Mouse (Mus musculus) neural tube, embryonic 11.5 days (tissue): ENCODE results near the gene Prkag1. TPM values are rescaled to one million over a fixed set of nuclear protein-coding genes. Genes with fewer than 3 reads are reported as not detected.

Experiments
- ATAC-seq: fragments of 200-750 bp; cut with Nextera tagmentation; 2 replicates; pipeline ENCODE4 v1.8.0; 2017; ENCODE audit warnings: moderate number of reproducible peaks, mild to moderate bottlenecking, moderate TSS enrichment, moderate library complexity; ENCODE audit not compliant: insufficient read depth, low FRiP score, low TSS enrichment
- DNase-seq: peaks from one replicate; pipeline ENCODE4 v3.0.0-alpha.2; 2015; ENCODE audit warnings: low spot score
- H3K27ac ChIP-seq: fragments of 300-500 bp; sonication (generic); 2 replicates; pipeline ENCODE4 v1.5.1; 2014; ENCODE audit warnings: low read depth, mild to moderate bottlenecking, low read length
- H3K27me3 ChIP-seq: fragments of 300-500 bp; sonication (generic); 2 replicates; pipeline ENCODE4 v1.6.1; 2014; ENCODE audit warnings: mild to moderate bottlenecking, low read length, mixed read lengths; ENCODE audit not compliant: control insufficient read depth, insufficient read depth
- H3K36me3 ChIP-seq: fragments of 300-500 bp; sonication (generic); 2 replicates; pipeline ENCODE4 v1.6.1; 2014; ENCODE audit warnings: mild to moderate bottlenecking, low read length, moderate library complexity, mixed read lengths; ENCODE audit not compliant: control insufficient read depth, insufficient read depth
- H3K4me1 ChIP-seq: fragments of 300-500 bp; sonication (generic); 2 replicates; pipeline ENCODE4 v1.6.1; 2014; ENCODE audit warnings: low read length, mixed read lengths; ENCODE audit not compliant: control insufficient read depth, insufficient read depth
- H3K4me2 ChIP-seq: fragments of 300-500 bp; sonication (generic); 2 replicates; pipeline ENCODE4 v1.6.1; 2014; ENCODE audit warnings: low read depth, mild to moderate bottlenecking, moderate library complexity
- H3K4me3 ChIP-seq: fragments of 300-500 bp; sonication (generic); 2 replicates; pipeline ENCODE4 v1.5.1; 2014; ENCODE audit warnings: low read depth, low read length
- H3K9ac ChIP-seq: fragments of 300-500 bp; sonication (generic); 2 replicates; pipeline ENCODE4 v1.6.1; 2014; ENCODE audit warnings: mild to moderate bottlenecking, low read length
- H3K9me3 ChIP-seq: fragments of 300-500 bp; sonication (generic); 2 replicates; pipeline ENCODE4 v1.6.1; 2016; ENCODE audit warnings: low read length; ENCODE audit not compliant: control insufficient read depth
- WGBS: fragments of 180-500 bp; shearing (Covaris S2); extraction: QIAGEN DNeasy Blood & Tissue Kit; methylation state at CpG from one replicate; pipeline ENCODE4 v1.1.7; 2014; 5-methylcytosine and 5-hydroxymethylcytosine counted together
- polyA plus RNA-seq: library from polyadenylated mRNA; unstranded; fragments of >200 nt; fragmentation: Nextera tagmentation; extraction: Ambion mirVana; gene quantifications from 2 replicates; pipeline ENCODE4 v1.2.1, GENCODE M21; 2014

Prkag1 gene
- polyA plus RNA-seq, 1 experiment from 2014 or later = 73.1 TPM

DNA sequence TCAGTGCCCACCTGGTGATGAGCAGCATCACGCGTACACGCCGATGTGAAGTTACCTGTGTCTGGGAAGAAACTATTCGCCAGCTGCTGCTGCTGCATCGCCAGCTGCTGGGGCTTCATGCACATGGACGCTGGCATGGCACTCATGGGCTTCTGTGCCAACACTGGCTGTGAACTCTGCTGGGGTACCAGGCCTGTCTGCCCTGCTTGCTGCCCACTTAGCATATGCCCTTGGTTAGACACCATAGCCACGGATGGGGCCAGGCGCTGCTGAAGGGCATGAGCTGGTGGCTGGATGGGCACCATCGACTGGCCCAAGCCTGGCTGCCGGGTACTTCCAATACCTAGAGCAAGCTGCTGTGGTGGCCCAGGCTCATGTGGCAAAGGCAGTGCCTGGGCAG, 17.8 kb upstream of the Prkag1 start:
- no peaks in the 10 kb centered on the region for H3K27me3 ChIP-seq
- ATAC-seq = no peak
- H3K27ac ChIP-seq = no peak overlapping the region
- H3K4me1 ChIP-seq = no peaks in the 10 kb centered on the region
- no peak overlapping the region for H3K4me2 ChIP-seq
- H3K9ac ChIP-seq = no peak overlapping the region
- no peak overlapping the region for H3K4me3 ChIP-seq
- H3K36me3 ChIP-seq = peaks cover 72% of the 10 kb centered on the region
- no peaks in the 10 kb centered on the region for H3K9me3 ChIP-seq
- DNase-seq = no peak
- 97% methylated on average over 11 of the region's 11 CpGs for WGBS

DNA sequence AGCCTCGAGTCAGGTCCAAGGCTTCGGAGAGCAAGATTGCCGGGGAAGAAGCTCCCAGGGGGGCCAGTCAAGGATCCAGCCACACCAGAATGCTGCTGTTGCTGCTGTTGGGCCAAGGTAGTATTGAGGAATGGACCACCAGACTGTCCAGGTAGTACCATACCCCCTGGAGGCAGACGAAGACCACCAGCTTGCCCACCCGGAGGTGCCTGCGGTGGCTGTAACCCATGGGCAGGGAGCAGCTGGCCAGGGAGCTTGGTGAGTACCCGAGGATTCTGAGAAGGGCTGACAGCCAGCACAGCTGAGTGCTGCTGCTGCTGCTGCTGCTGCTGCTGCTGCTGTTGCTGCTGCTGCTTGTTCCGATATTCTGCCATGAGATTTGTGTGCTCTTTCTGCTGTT, 14.8 kb upstream of the Prkag1 start:
- no peak for ATAC-seq
- no peak overlapping the region for H3K4me2 ChIP-seq
- no peak for DNase-seq
- whole genome bisulfite sequencing = 92% methylated on average over 8 of the region's 8 CpGs
- H3K36me3 ChIP-seq = peaks cover 71% of the 10 kb centered on the region
- H3K4me1 ChIP-seq = no peaks in the 10 kb centered on the region
- no peak overlapping the region for H3K9ac ChIP-seq
- H3K27me3 ChIP-seq = no peaks in the 10 kb centered on the region
- no peaks in the 10 kb centered on the region for H3K9me3 ChIP-seq
- H3K27ac ChIP-seq = no peak overlapping the region
- no peak overlapping the region for H3K4me3 ChIP-seq

- H3K9me3 ChIP-seq = no peaks in the 10 kb centered on the region
- no peak for DNase-seq
These were observed 13.8 kb upstream of the Prkag1 start for GRCm38 (mm10) chr15:98845149-98845548.

DNA sequence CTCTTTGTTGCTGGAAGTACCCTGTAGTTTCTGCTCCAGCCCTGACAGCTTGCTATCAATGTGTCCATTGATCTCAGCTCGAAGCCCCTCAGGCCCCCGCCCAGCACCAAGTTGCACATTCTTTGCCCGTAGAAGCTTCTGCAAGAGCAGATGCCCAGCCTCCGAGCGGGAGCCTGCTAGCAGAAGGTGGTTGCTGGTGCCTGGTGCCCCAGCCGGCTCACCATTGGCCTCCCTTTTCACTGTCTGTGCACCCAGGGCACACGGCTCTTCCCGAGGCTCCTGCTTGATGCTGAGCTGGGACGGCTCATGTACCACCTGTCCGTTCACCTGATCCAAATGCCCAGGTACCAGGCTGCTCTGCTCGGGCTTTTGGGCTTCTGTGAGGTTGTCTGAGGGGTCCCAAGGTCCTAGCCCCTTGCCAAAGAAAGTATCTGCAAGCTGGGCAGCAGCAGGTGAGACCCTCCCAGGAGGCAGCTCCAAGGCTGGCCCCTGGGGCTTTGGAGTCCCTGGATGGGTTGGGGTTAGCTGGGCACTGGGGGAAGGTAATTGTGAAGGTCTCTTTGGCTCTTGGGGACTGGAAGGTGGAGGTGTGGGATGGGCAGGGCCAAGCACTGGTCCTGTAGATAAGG, 12.4 kb upstream of the Prkag1 start:
- Histone ChIP-seq H3K4me3 (no peak overlapping the region), H3K9ac (no peak overlapping the region), H3K4me1 (no peaks in the 10 kb centered on the region), H3K36me3 (peaks cover 70% of the 10 kb centered on the region), H3K9me3 (no peaks in the 10 kb centered on the region), H3K4me2 (no peak overlapping the region), H3K27me3 (no peaks in the 10 kb centered on the region), H3K27ac (no peak overlapping the region)
- ATAC-seq (no peak), DNase-seq (no peak)
- WGBS = 92% methylated on average over 11 of the region's 11 CpGs

More at GRCm38 (mm10) chr15:98845149-98845548, 13.8 kb upstream of the Prkag1 start:
- Histone ChIP-seq H3K27me3 (no peaks in the 10 kb centered on the region), H3K4me1 (no peaks in the 10 kb centered on the region), H3K36me3 (peaks cover 72% of the 10 kb centered on the region), H3K27ac (no peak overlapping the region), H3K4me3 (no peak overlapping the region), H3K9ac (no peak overlapping the region), H3K4me2 (no peak overlapping the region)
- WGBS = 97% methylated on average over 2 of the region's 2 CpGs
- no peak for ATAC-seq

- Histone ChIP-seq H3K4me2 (no peak overlapping the region), H3K4me3 (no peak overlapping the region), H3K4me1 (no peaks in the 10 kb centered on the region), H3K36me3 (peaks cover 62% of the 10 kb centered on the region), H3K27me3 (no peaks in the 10 kb centered on the region), H3K27ac (no peak overlapping the region), H3K9me3 (no peaks in the 10 kb centered on the region), H3K9ac (no peak overlapping the region)
- ATAC-seq (no peak), DNase-seq (no peak)
- 94% methylated on average over 30 of the region's 30 CpGs for WGBS
These were observed 8.6 kb upstream of the Prkag1 start for GRCm38 (mm10) chr15:98839671-98840585.

DNA sequence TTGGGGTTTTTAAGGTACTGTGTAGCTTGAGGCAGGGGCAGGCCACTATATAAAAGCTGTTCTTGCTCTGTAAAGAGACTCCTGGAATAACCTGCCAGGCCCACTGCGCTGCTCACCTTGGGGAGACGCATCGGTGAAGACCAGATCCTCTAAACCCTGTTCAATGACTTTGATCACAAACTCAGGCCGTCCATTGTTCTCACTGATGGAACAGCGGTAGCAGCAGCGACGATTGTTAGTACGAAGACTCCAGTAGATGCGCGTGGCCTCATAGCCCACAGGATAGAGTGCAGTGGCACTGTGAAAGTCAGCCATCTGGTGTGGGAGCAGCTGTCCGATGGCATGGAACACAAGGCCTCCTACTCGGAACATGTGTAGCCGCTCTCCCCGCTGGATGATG, 7.8 kb upstream of the Prkag1 start:
- peaks cover 63% of the 10 kb centered on the region for H3K36me3 ChIP-seq
- DNase-seq = no peak
- WGBS = 96% methylated on average over 14 of the region's 14 CpGs

GRCm38 (mm10) chr15:98837743-98838103, 6.4 kb upstream of the Prkag1 start:
- H3K36me3 ChIP-seq = peaks cover 57% of the 10 kb centered on the region
- ATAC-seq = no peak

More for the DNA sequence above, 7.8 kb upstream of the Prkag1 start:
- no peak for ATAC-seq
- Histone ChIP-seq H3K4me2 (no peak overlapping the region), H3K9me3 (no peaks in the 10 kb centered on the region), H3K27me3 (no peaks in the 10 kb centered on the region), H3K4me3 (no peak overlapping the region), H3K27ac (no peak overlapping the region), H3K4me1 (no peaks in the 10 kb centered on the region), H3K9ac (no peak overlapping the region)

GRCm38 (mm10) chr15:98837006-98837742, 5.9 kb upstream of the Prkag1 start:
- 94% methylated on average over 21 of the region's 21 CpGs for WGBS
- ATAC-seq = no peak
- no peak for DNase-seq
- no peak overlapping the region for H3K4me3 ChIP-seq
- H3K27ac ChIP-seq = no peak overlapping the region
- no peaks in the 10 kb centered on the region for H3K9me3 ChIP-seq
- H3K4me1 ChIP-seq = no peaks in the 10 kb centered on the region
- H3K4me2 ChIP-seq = no peak overlapping the region
- peaks cover 54% of the 10 kb centered on the region for H3K36me3 ChIP-seq
- no peak overlapping the region for H3K9ac ChIP-seq
- no peaks in the 10 kb centered on the region for H3K27me3 ChIP-seq

More at GRCm38 (mm10) chr15:98837743-98838103, 6.4 kb upstream of the Prkag1 start:
- DNase-seq = no peak
- no peaks in the 10 kb centered on the region for H3K27me3 ChIP-seq
- no peak overlapping the region for H3K27ac ChIP-seq
- WGBS = 76% methylated on average over 4 of the region's 4 CpGs
- H3K4me2 ChIP-seq = no peak overlapping the region
- no peaks in the 10 kb centered on the region for H3K9me3 ChIP-seq
- H3K9ac ChIP-seq = no peak overlapping the region
- H3K4me1 ChIP-seq = no peaks in the 10 kb centered on the region
- H3K4me3 ChIP-seq = no peak overlapping the region
